Mouse (Mus musculus) CD4-positive, CD25-positive, alpha-beta regulatory T cell, adult 9 weeks (primary cell): ENCODE results near the gene Mmp28. TPM values are rescaled to one million over a fixed set of nuclear protein-coding genes. Genes with fewer than 3 reads are reported as not detected.

Experiments
- polyA plus RNA-seq: library from polyadenylated mRNA; unstranded; fragments of 100-300 nt; shearing (Covaris generic); gene quantifications from one replicate; pipeline ENCODE4 v1.2.1, GENCODE M21; 2017

Mmp28 gene
- polyA plus RNA-seq, result not detected

DNA sequence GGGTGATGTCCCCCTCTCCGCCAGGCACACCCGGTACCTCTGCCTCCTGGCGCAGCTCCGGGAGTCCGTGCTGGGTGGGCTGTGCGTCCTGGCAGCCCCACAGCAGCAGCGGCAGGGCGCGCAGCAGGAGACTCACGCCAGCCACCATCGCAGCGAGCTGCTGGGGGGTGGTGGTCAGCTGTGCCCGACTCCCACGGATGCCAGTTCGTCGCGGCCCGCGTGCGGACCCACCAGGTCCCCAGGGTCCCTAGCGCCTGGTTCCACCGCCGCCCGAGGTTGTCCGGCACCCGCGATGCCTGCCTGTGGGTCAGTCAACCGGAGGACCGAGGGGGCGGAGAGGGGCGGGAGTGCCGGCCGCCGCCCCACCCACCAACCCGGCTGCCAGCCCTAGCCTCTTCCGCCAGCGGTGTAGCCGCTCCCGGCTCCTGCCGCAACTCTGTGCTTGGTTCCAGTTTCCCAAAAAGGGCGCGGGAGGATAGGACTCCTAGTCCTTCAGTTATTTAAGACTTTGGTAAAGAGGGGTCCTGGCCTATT, at the start of gene Mmp28:
TSS of gene Mmp28 (minus strand) at position 361 of the 534 bp plus-strand sequence.

DNA sequence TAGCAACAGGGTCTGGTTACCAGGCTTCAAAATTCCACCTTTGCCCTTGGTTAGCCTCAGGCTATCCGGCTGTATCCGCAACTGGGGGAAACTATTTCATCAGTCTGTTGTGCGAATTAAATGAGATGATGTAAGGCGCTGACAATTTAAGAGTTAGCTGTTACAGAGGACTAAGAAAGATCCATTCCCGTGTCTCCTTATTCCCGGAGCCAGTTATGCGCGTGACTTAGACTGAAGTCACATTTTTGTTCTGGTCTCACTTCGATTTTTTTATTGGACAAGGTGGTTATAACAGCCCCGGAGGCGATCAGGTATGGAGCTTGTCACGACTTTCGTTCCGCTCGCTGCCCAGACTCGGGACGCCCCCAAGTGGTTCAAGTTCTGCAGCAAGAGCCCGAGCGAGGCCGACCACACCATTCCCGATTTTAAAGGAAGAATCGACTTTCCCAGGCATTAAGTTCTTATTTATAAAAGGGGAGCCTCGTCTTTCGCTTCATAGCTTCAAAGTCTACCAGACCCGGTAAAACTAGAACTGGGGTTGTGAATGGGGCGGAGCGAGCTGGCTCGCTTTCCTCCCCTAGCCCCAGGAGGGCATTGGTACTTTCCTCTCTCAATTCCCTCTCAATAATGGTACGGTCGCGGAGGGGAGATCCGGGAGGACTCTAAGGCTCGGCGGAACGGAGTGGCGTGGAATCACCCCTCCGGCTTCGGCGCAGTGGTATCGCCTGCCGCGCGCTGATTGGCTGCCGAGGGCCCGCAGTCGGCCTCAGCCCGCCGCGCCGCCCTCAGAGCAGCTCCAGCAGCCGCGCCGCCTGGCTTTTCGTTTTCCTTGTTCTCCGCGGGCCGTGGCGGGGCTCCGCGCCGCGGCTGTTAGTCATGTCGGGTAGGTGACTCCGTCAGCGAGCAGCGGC, 9.7 kb upstream of the Mmp28 start, which contains the start of gene Taf15:
TSS of gene Taf15 (plus strand) at position 763 of the 911 bp plus-strand sequence.

GRCm38 (mm10) chr11:83437377-83437776, 25.5 kb downstream of the Mmp28 start, which contains the start of gene 1700020L24Rik:
Gene 1700020L24Rik (plus strand): TSS chr11:83437677.

DNA sequence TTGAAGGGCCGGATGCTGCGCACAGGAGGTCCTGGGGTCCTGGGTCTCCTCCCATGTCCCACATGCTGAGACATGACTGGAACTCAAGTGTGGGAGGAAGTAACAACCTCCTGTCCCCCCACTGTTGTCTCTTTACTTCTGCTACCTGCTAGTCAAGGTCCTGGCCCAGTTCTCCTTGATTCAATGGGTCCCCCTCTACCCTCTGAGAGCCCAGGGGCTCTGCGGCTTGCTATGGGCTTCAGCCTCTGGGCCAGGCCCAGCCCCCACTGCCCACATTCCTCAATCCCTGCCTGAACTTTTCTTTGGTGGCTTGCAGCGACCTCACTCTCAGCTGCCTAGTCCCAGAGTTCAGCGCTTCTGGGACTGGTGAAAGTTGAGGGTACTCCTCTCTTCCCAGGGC, 33.5 kb downstream of the Mmp28 start, which contains the start of gene Gas2l2:
TSS of gene Gas2l2 (minus strand) at position 101 of the 400 bp plus-strand sequence.

GRCm38 (mm10) chr11:83409087-83409754, 53.6 kb downstream of the Mmp28 start, which contains the start of gene Rasl10b:
Gene Rasl10b (plus strand): TSS chr11:83409137.

Other genes with a start within 250 kb of the Mmp28 start
- not detected for gene Slfn14, start 176.3 kb downstream of the Mmp28 start, polyA plus RNA-seq
- 58.3 TPM for gene Ap2b1, start 164.0 kb downstream of the Mmp28 start, polyA plus RNA-seq
- 19.4 TPM for gene Pex12, start 160.5 kb downstream of the Mmp28 start, polyA plus RNA-seq
- gene Rasl10b, start 53.9 kb downstream of the Mmp28 start, polyA plus RNA-seq, result not detected
- gene Gas2l2, start 33.6 kb downstream of the Mmp28 start, polyA plus RNA-seq, result not detected
- 1.5 TPM for gene 1700020L24Rik, start 25.4 kb downstream of the Mmp28 start, polyA plus RNA-seq
- gene Taf15, start 10.0 kb upstream of the Mmp28 start, polyA plus RNA-seq, result 22.7 TPM
- not detected for gene Heatr9, start 59.1 kb upstream of the Mmp28 start, polyA plus RNA-seq
- 101 TPM for gene Ccl5, start 67.4 kb upstream of the Mmp28 start, polyA plus RNA-seq
- gene Ccl9, start 115.6 kb upstream of the Mmp28 start, polyA plus RNA-seq, result not detected
- gene Ccl6, start 130.0 kb upstream of the Mmp28 start, polyA plus RNA-seq, result 0.61 TPM
- 0.60 TPM for gene Rpl9-ps1, start 182.6 kb upstream of the Mmp28 start, polyA plus RNA-seq
- gene Ccl3, start 186.3 kb upstream of the Mmp28 start, polyA plus RNA-seq, result 0.37 TPM
- gene Ccl4, start 199.5 kb upstream of the Mmp28 start, polyA plus RNA-seq, result 2.7 TPM
- gene Wfdc17, start 240.9 kb upstream of the Mmp28 start, polyA plus RNA-seq, result not detected
- not detected for gene Wfdc18, start 245.9 kb upstream of the Mmp28 start, polyA plus RNA-seq